Mouse (Mus musculus) hindbrain, embryonic 10.5 days (tissue): ENCODE data around the gene Col7a1. TPM values are rescaled to one million over a fixed set of nuclear protein-coding genes. Genes with fewer than 3 reads are reported as not detected.
A peak's percentile ranks its signal among the peaks of the same experiment; 100 is the strongest.

Experiments
- DNase-seq: peaks from one replicate; pipeline ENCODE4 v3.0.0-alpha.2; 2017; ENCODE audit warnings: low spot score
- H3K27ac ChIP-seq: fragments of 300-500 bp; sonication (generic); 2 replicates; pipeline ENCODE4 v1.5.1; 2016; ENCODE audit warnings: mild to moderate bottlenecking, moderate library complexity
- H3K27me3 ChIP-seq: fragments of 300-500 bp; sonication (generic); 2 replicates; pipeline ENCODE4 v1.6.1; 2016; ENCODE audit warnings: mild to moderate bottlenecking; ENCODE audit not compliant: poor library complexity, insufficient read depth, severe bottlenecking
- H3K36me3 ChIP-seq: fragments of 300-500 bp; sonication (generic); 2 replicates; pipeline ENCODE4 v1.6.1; 2016; ENCODE audit warnings: mild to moderate bottlenecking, moderate library complexity
- H3K4me1 ChIP-seq: fragments of 300-500 bp; sonication (generic); replicated peaks from 2 replicates; pipeline ENCODE4 v1.6.1; 2016; ENCODE audit warnings: mild to moderate bottlenecking
- H3K4me3 ChIP-seq: fragments of 300-500 bp; sonication (generic); 2 replicates; pipeline ENCODE4 v1.5.1; 2016; ENCODE audit warnings: mild to moderate bottlenecking, moderate library complexity
- H3K9me3 ChIP-seq: fragments of 300-500 bp; sonication (generic); 2 replicates; pipeline ENCODE4 v1.6.1; 2016; ENCODE audit warnings: mild to moderate bottlenecking, moderate library complexity
- WGBS: fragments of 180-500 bp; shearing (Covaris S2); methylation state at CpG from one replicate; pipeline ENCODE4 v1.1.7; 2016; 5-methylcytosine and 5-hydroxymethylcytosine counted together
- polyA plus RNA-seq: library from polyadenylated mRNA; unstranded; fragments of >200 nt; fragmentation: Nextera tagmentation; extraction: Ambion mirVana; gene quantifications from 2 replicates; pipeline ENCODE4 v1.2.1, GENCODE M21; 2016

Col7a1 gene
- polyA plus RNA-seq, 1 experiment from 2014 or later: 1.2 TPM

DNA sequence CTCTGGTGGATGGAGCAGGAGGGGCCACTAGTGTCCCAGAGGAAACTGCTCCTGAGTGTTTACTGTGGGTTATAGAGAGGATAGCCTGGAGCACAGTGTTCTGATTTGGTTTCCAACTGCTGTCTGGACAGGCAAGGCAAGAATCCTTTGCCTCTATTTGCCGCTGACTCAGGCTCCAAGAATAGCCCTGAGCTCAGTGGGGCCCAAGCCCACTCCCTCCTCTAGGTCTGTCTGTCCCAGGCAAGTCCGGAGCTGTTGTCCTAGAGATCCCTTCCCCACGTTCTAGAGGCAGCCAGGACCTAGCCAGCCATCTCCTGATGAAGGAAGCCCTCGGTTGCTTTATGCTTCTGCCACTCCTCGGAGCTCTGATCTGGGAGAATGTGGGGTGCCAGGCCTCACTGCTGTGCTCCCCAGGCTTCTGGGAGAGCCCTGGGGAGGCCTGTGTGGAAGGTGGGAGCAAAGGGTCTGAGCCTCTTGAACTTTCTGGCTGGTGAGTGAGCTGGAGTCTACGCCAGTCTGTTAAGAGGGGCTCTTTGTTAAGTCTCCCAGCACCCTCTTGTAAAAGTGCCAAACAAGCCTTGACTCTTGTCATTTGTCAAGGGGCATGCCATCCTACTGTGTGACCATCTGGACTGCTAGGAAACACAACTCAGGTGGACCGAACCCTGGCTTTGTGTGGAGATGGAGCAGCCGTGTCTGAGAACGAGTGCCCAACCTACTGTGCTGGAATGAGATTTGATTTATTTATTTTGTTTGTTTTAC, 3.2 kb upstream of the Col7a1 start:
- 88% methylated on average over 9 of the region's 9 CpGs for WGBS
- Histone ChIP-seq H3K4me3 (no peak overlapping the region), H3K36me3 (peaks cover 63% of the 10 kb centered on the region), H3K4me1 (peaks cover 34% of the 10 kb centered on the region), H3K27ac (0 out of 2 replicates have a peak overlapping the region, but pooled peaks have one; percentile 26), H3K27me3 (peaks cover 30% of the 10 kb centered on the region), H3K9me3 (no peaks in the 10 kb centered on the region)
- DNase-seq: no peak

DNA sequence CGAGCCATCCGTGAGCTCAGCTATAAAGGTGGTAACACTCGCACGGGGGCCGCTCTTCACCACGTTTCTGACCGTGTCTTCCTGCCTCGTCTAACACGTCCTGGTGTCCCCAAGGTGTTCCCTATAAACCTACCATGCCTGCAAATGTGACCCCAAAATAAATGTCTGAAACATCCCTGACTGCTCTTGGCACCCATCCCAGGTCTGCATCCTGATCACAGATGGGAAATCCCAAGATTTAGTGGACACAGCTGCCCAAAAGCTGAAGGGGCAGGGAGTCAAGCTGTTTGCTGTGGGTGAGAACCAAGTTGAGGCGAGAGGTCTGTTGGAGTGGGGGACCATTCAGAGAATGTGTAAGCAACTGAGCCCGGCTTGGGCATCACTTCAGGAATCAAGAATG, 1.9 kb downstream of the Col7a1 start:
- no peak for DNase-seq
- no peak overlapping the region for H3K27ac ChIP-seq
- H3K4me1 ChIP-seq: peaks cover 25% of the 10 kb centered on the region
- H3K9me3 ChIP-seq: no peaks in the 10 kb centered on the region
- peaks cover 12% of the 10 kb centered on the region for H3K36me3 ChIP-seq
- H3K4me3 ChIP-seq: no peak overlapping the region
- H3K27me3 ChIP-seq: peaks cover 30% of the 10 kb centered on the region
- 95% methylated on average over 11 of the region's 11 CpGs for WGBS

DNA sequence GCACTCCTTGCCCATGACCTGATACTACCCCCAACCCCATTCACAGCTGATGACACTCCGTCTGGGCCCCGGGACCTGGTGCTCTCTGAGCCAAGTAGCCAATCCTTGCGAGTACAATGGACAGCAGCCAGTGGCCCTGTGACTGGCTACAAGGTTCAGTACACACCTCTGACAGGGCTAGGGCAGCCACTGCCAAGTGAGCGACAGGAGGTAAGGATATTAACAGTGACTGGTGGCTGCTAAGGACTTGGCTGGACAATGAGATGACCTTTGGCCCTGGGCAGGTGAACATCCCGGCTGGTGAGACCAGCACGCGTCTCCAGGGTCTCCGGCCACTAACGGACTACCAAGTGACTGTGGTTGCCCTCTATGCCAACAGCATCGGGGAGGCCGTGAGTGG, 2.5 kb downstream of the Col7a1 start:
- no peaks in the 10 kb centered on the region for H3K9me3 ChIP-seq
- H3K4me1 ChIP-seq: peaks cover 25% of the 10 kb centered on the region
- peaks cover 6% of the 10 kb centered on the region for H3K36me3 ChIP-seq
- H3K27me3 ChIP-seq: peaks cover 30% of the 10 kb centered on the region
- no peak for DNase-seq
- no peak overlapping the region for H3K27ac ChIP-seq
- no peak overlapping the region for H3K4me3 ChIP-seq
- 88% methylated on average over 11 of the region's 11 CpGs for WGBS

DNA sequence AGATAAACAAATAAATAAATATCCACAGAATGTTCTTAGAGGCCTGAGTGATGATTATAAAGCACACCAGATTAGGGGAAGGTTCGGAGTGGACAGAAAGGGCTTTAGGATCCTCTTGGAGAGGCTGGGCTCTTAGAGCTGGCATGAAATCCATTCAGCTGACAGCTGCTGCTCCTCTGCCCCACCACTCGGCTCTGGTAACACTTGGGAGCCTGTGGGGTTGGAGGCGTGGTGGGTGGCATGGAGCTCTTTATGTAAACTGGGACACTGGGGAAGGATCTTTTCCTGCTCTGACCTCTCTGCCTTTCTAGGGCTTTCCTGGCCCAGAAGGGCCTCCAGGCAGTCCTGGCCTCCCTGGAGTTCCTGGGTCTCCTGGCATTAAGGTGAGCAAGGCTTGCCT, 10.2 kb downstream of the Col7a1 start:
- DNase-seq: no peak
- 78% methylated on average over 3 of the region's 3 CpGs for WGBS
- peaks cover 8% of the 10 kb centered on the region; the same call in 1 of the 2 replicates for H3K4me1 ChIP-seq

DNA sequence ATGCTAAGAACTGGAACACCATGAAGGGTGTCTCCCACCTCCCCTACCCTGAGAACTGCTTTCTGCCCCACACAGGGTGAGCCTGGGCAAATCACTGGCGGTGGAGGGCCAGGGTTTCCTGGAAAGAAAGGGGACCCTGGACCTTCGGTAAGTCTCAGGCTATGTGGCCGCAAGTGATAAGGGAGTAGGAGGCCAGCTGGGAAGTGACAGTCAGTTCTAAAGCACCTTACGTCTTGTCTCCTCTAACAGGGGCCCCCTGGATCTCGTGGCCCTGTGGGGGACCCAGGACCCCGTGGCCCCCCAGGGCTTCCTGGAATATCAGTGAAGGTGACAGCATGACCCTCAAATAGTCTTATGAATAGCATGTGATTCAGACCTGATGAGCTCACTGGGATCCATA, 11.0 kb downstream of the Col7a1 start:
- H3K36me3 ChIP-seq: no peaks in the 10 kb centered on the region
- H3K9me3 ChIP-seq: no peaks in the 10 kb centered on the region
- 75% methylated on average over 6 of the region's 6 CpGs for WGBS
- H3K27me3 ChIP-seq: no peaks in the 10 kb centered on the region
- no peak overlapping the region for H3K27ac ChIP-seq
- no peak overlapping the region for H3K4me3 ChIP-seq
- no peak for DNase-seq
- H3K4me1 ChIP-seq: peaks cover 8% of the 10 kb centered on the region; the same call in 1 of the 2 replicates

More for the DNA sequence above, 10.2 kb downstream of the Col7a1 start:
- no peaks in the 10 kb centered on the region for H3K27me3 ChIP-seq
- H3K4me3 ChIP-seq: no peak overlapping the region
- no peaks in the 10 kb centered on the region for H3K9me3 ChIP-seq
- H3K27ac ChIP-seq: no peak overlapping the region
- H3K36me3 ChIP-seq: no peaks in the 10 kb centered on the region

DNA sequence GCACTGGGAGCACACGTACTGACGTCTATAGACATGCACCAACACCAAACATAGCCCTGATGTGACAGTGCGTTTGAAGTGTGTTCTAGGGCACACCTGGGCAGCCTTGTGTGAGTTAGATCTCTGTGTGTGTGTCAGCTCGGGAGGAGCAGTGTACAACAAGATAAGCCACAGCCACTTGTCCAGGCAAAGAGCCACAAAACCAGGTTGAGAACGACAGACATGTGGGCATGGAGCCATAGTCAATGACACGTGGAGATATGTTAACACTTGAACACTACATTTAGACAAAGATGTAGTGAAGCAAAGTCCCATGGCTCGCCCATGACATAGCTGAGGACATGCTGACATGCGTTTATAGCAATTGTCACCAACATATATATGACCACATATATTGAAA, 17.2 kb downstream of the Col7a1 start:
- Histone ChIP-seq H3K4me3 (no peak overlapping the region), H3K9me3 (no peaks in the 10 kb centered on the region), H3K36me3 (no peaks in the 10 kb centered on the region), H3K27ac (no peak overlapping the region), H3K27me3 (no peaks in the 10 kb centered on the region), H3K4me1 (peaks cover 8% of the 10 kb centered on the region; the same call in 1 of the 2 replicates)
- 89% methylated on average over 8 of the region's 8 CpGs for WGBS
- no peak for DNase-seq

DNA sequence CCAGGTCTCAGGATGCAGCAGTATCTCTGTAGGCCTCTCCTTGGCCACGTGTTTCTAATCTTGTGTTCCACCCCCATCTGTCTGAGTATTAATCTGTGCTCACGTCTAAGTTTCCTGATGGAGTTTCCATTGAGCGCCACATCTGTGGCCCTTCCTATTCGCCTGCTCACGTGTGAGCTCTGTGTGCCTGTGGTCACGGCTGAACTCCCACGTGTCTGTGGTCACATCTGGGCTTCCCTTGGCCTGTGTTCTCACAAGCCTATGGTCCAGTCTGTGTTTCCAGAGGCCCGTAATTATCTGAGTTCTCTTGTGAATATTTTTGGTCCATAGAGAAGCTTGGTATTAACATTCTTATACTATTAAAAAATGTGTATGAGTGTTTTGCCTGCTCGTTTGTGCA, 23.1 kb downstream of the Col7a1 start:
- H3K36me3 ChIP-seq: no peaks in the 10 kb centered on the region
- no peak for DNase-seq
- WGBS: 88% methylated on average over 9 of the region's 9 CpGs
- H3K27me3 ChIP-seq: no peaks in the 10 kb centered on the region
- H3K27ac ChIP-seq: no peak overlapping the region
- no peaks in the 10 kb centered on the region for H3K4me1 ChIP-seq
- no peak overlapping the region for H3K4me3 ChIP-seq
- H3K9me3 ChIP-seq: no peaks in the 10 kb centered on the region

DNA sequence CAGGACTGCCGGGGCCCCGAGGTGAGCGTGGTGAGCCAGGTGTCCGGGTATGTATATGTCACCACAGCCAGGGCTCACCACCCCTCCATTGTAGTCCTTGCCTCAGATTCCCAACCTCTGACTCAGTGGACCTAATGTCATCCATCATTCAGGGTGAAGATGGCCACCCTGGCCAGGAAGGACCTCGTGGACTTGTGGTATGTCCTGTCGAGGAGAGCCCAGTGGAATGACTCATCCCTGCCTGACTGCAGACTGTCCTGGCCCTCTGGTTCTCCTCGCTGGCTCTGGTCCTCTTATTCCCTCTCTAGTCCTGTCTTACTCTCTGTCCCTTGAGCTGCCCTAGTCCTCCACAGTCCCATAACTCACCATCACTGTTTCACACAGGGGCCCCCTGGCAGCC, 24.6 kb downstream of the Col7a1 start:
- Histone ChIP-seq H3K27ac (no peak overlapping the region), H3K4me3 (no peak overlapping the region), H3K27me3 (no peaks in the 10 kb centered on the region), H3K4me1 (no peaks in the 10 kb centered on the region), H3K36me3 (no peaks in the 10 kb centered on the region), H3K9me3 (no peaks in the 10 kb centered on the region)
- 79% methylated on average over 7 of the region's 7 CpGs for WGBS
- DNase-seq: no peak

DNA sequence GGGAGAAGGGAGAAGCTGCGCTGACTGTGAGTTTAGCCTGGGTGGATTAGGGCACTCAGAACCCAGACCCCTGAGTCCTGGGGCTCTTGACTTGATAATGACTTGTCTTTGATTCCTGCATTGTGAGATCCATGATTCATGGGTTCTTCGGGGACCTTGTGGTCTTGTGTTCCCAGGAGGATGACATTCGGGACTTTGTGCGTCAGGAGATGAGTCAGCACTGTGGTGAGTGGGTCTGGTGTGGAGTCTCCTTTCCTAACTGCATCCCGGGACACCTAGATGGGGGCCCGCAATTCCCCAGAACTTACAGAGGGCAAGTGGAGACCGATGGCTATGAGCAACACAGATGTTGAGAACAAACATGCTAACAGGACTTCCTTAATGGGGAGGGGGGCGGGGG, 29.1 kb downstream of the Col7a1 start:
- Histone ChIP-seq H3K27ac (no peak overlapping the region), H3K36me3 (no peaks in the 10 kb centered on the region), H3K27me3 (no peaks in the 10 kb centered on the region), H3K4me3 (no peak overlapping the region), H3K4me1 (peaks cover 9% of the 10 kb centered on the region), H3K9me3 (no peaks in the 10 kb centered on the region)
- WGBS: 85% methylated on average over 8 of the region's 8 CpGs
- DNase-seq: no peak

DNA sequence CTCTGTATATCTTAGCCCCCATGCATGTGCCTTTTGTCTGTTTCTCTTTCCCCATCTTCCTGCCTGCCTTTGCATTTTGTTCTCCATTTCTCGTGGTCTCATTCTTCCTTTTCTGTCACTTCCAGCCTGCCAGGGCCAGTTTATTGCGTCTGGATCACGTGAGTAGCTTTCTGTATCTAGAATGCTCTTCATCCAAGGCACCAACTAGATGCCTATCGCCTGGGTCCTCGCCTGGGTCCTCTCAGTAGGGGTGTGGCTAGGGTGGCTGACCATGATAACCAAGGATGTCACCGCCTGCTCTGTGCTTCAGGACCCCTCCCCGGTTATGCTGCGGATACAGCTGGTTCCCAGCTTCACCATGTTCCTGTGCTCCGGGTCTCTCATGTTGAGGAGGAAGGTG, 29.8 kb downstream of the Col7a1 start:
- no peaks in the 10 kb centered on the region for H3K9me3 ChIP-seq
- no peaks in the 10 kb centered on the region for H3K36me3 ChIP-seq
- 85% methylated on average over 9 of the region's 9 CpGs for WGBS
- H3K4me3 ChIP-seq: no peak overlapping the region
- DNase-seq: no peak
- H3K4me1 ChIP-seq: peaks cover 16% of the 10 kb centered on the region
- H3K27ac ChIP-seq: no peak overlapping the region
- no peaks in the 10 kb centered on the region for H3K27me3 ChIP-seq

DNA sequence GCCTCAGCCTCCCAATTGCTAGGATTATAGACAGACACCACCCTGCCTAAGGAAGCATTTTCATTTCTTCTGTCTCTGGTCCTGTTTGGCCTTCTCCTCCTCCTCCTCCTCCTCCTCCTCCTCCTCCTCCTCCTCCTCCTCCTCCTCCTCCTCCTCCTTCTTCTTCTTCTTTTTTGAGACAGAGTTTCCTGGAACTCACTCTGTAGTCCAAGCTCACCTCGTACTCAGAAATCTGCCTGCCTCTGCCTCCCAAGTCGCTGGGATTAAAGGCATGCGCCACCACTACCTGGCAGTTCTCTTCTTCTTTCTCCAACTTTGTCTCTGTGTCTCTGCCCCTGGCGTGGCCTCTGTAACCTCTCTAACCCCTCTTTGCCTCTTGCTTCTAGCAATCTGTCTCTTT, 32.3 kb downstream of the Col7a1 start, which contains the start of gene Ucn2:
Ucn2 (plus strand) TSS at position 301 of the 400 bp plus-strand sequence.
- 88% methylated on average over 4 of the region's 4 CpGs for WGBS
- no peak within 1 kb of the TSS for H3K27ac ChIP-seq
- no peaks in the 10 kb centered on the region for H3K9me3 ChIP-seq
- H3K36me3 ChIP-seq: no peaks in the 10 kb centered on the region
- no peak for DNase-seq
- peaks cover 34% of the 10 kb centered on the region for H3K4me1 ChIP-seq
- H3K4me3 ChIP-seq: no peak within 1 kb of the TSS
- H3K27me3 ChIP-seq: no peaks in the 10 kb centered on the region

DNA sequence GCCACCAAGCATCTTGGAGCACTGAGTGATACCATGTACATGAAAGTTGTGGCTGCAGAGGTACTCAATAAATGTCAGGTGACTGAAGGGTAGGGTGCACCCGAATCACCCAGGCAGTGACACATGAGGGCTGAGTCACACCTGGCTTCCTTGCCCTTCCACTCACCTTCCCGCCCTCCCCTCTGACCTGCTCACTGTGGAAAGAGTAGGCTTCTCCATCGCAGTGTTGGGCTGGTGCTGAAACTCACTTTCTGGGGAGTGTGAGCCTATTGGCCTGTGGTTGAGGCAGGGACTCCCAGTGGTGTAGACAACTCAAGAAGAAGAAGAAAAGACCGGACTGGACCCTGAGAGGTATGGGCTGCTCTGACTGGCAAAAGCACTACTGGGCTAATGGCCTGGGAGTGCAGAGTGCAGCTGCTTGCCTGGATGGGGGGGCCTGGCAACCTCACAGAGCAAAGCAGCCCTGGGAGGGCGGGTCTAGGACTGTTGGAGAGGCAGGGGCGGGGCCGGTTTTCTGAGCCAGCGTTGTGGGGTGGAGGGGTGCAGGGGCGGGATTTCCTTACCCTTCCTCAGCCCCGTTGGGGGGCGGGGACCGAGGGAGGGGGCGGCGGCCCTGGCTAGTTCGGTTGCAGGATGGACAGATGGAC, 34.4 kb downstream of the Col7a1 start:
- H3K27ac ChIP-seq: peak overlapping the region; percentile 20; the same call in 1 of the 2 replicates
- H3K9me3 ChIP-seq: no peaks in the 10 kb centered on the region
- peak; percentile 25 for DNase-seq
- H3K4me1 ChIP-seq: peaks cover 52% of the 10 kb centered on the region
- no peaks in the 10 kb centered on the region for H3K36me3 ChIP-seq
- WGBS: 21% methylated on average over 15 of the region's 15 CpGs
- H3K27me3 ChIP-seq: no peaks in the 10 kb centered on the region
- peak overlapping the region; percentile 34 for H3K4me3 ChIP-seq

DNA sequence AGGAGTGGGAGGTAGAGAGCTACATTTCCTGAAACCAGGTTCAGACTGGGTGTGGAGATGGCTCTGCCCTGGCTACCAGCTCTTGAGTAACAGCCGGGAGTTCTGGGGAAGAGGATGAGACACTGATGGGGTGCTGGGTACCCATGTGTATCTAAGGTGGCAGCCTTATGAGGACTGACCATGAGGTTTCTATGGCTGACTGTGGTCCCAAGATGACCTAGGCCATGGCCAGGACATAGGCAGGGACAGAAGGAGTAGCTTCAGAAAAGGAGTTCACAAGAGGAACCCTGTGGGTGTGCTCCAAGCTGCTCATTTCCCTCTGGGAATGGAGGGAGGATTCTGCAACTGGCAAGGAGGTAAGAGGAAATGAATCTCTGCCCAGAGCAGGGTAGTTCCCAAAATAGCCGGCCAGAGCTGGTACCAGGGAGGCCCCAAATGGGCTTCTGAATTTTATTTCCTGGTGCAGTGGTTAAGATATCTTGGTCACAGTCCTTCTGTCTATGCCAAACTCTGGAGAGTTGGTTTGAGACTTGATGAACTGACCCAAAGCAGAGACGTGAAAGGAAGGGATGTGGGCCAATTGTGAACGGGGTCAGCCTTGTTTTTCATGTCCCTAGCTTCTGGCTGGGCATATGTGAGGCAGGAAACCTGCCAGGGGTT, 36.5 kb downstream of the Col7a1 start:
- WGBS: 84% methylated on average over 4 of the region's 4 CpGs
- Histone ChIP-seq H3K36me3 (no peaks in the 10 kb centered on the region), H3K27me3 (no peaks in the 10 kb centered on the region), H3K27ac (no peak overlapping the region), H3K4me1 (peaks cover 47% of the 10 kb centered on the region), H3K9me3 (no peaks in the 10 kb centered on the region), H3K4me3 (no peak overlapping the region)
- no peak for DNase-seq
